Mouse (Mus musculus): ENCODE data around the gene Polr3e. TPM values are rescaled to one million over a fixed set of nuclear protein-coding genes. Genes with fewer than 3 reads are reported as not detected.
"Not testable (repeated sequence)": the region's sequence is repeated elsewhere in the genome, so short reads cannot be mapped to it uniquely, and the experiment has no call there.

Polr3e gene
- polyA plus RNA-seq, 1 experiment from 2014 or later, result 28.3 TPM

- Histone ChIP-seq H3K9ac (ENCODE audit: low read length) (no peak overlapping the region), H3K9me3 (ENCODE audit: control insufficient read depth, low read length) (no peaks in the 10 kb centered on the region), H3K4me1 (replicated peaks; ENCODE audit: control insufficient read depth, insufficient read depth, low read length) (no peaks in the 10 kb centered on the region), H3K36me3 (ENCODE audit: control insufficient read depth, insufficient read depth, low read length) (peaks cover 4% of the 10 kb centered on the region), H3K27me3 (ENCODE audit: control insufficient read depth, insufficient read depth, low read depth, low read length) (no peaks in the 10 kb centered on the region), H3K27ac (ENCODE audit: low read length) (no peak overlapping the region), H3K4me2 (ENCODE audit: low read depth, low read length) (no peak overlapping the region), H3K4me3 (ENCODE audit: low read length) (no peak overlapping the region)
- ATAC-seq (ENCODE audit: low read depth), result no peak
- WGBS, result 73% methylated on average over 4 of the region's 4 CpGs
Observed at GRCm38 (mm10) chr7:120900191-120900590, 17.4 kb upstream of the Polr3e start.

- no peak for ATAC-seq (ENCODE audit: low read depth)
- Histone ChIP-seq H3K27ac (ENCODE audit: low read length) (no peak overlapping the region), H3K4me1 (replicated peaks; ENCODE audit: control insufficient read depth, insufficient read depth, low read length) (no peaks in the 10 kb centered on the region), H3K4me3 (ENCODE audit: low read length) (no peak overlapping the region), H3K9me3 (ENCODE audit: control insufficient read depth, low read length) (no peaks in the 10 kb centered on the region), H3K36me3 (ENCODE audit: control insufficient read depth, insufficient read depth, low read length) (peaks cover 2% of the 10 kb centered on the region; the same call in 1 of the 2 replicates), H3K27me3 (ENCODE audit: control insufficient read depth, insufficient read depth, low read depth, low read length) (no peaks in the 10 kb centered on the region), H3K4me2 (ENCODE audit: low read depth, low read length) (no peak overlapping the region), H3K9ac (ENCODE audit: low read length) (no peak overlapping the region)
- WGBS, result 50% methylated on average over 8 of the region's 8 CpGs
Observed at GRCm38 (mm10) chr7:120901701-120902100, 15.8 kb upstream of the Polr3e start.

- Histone ChIP-seq H3K27me3 (ENCODE audit: control insufficient read depth, insufficient read depth, low read depth, low read length) (no peaks in the 10 kb centered on the region), H3K9me3 (ENCODE audit: control insufficient read depth, low read length) (no peaks in the 10 kb centered on the region), H3K4me2 (ENCODE audit: low read depth, low read length) (no peak overlapping the region), H3K36me3 (ENCODE audit: control insufficient read depth, insufficient read depth, low read length) (no peaks in the 10 kb centered on the region; the same call in 1 of the 2 replicates), H3K9ac (ENCODE audit: low read length) (no peak overlapping the region), H3K4me3 (ENCODE audit: low read length) (no peak overlapping the region), H3K4me1 (replicated peaks; ENCODE audit: control insufficient read depth, insufficient read depth, low read length) (no peaks in the 10 kb centered on the region), H3K27ac (ENCODE audit: low read length) (no peak overlapping the region)
- no peak for ATAC-seq (ENCODE audit: low read depth)
- 52% methylated on average over 3 of the region's 3 CpGs for WGBS
Observed at GRCm38 (mm10) chr7:120902931-120903330, 14.6 kb upstream of the Polr3e start.

- H3K4me2 ChIP-seq (ENCODE audit: low read depth, low read length); H3K9ac ChIP-seq (ENCODE audit: low read length); H3K36me3 ChIP-seq (ENCODE audit: control insufficient read depth, insufficient read depth, low read length); H3K4me3 ChIP-seq (ENCODE audit: low read length); H3K4me1 ChIP-seq (replicated peaks; ENCODE audit: control insufficient read depth, insufficient read depth, low read length); H3K27ac ChIP-seq (ENCODE audit: low read length); ATAC-seq (ENCODE audit: low read depth); H3K9me3 ChIP-seq (ENCODE audit: control insufficient read depth, low read length); H3K27me3 ChIP-seq (ENCODE audit: control insufficient read depth, insufficient read depth, low read depth, low read length): not testable (repeated sequence)
- WGBS, result 67% methylated on average over 3 of the region's 3 CpGs
Observed at GRCm38 (mm10) chr7:120910172-120910571, 7.4 kb upstream of the Polr3e start.

- H3K36me3 ChIP-seq (ENCODE audit: control insufficient read depth, insufficient read depth, low read length); H3K9ac ChIP-seq (ENCODE audit: low read length); H3K4me3 ChIP-seq (ENCODE audit: low read length); H3K4me2 ChIP-seq (ENCODE audit: low read depth, low read length); ATAC-seq (ENCODE audit: low read depth); H3K27ac ChIP-seq (ENCODE audit: low read length); H3K9me3 ChIP-seq (ENCODE audit: control insufficient read depth, low read length); H3K4me1 ChIP-seq (replicated peaks; ENCODE audit: control insufficient read depth, insufficient read depth, low read length); H3K27me3 ChIP-seq (ENCODE audit: control insufficient read depth, insufficient read depth, low read depth, low read length): not testable (repeated sequence)
- 80% methylated on average over 6 of the region's 6 CpGs for WGBS
Observed at GRCm38 (mm10) chr7:120911268-120911667, 6.3 kb upstream of the Polr3e start.

GRCm38 (mm10) chr7:120913332-120913731, 4.2 kb upstream of the Polr3e start:
- 0 out of 2 replicates have a peak, but pooled peaks cover 2% of the 10 kb centered on the region for H3K4me1 ChIP-seq (replicated peaks; ENCODE audit: control insufficient read depth, insufficient read depth, low read length)
- H3K27me3 ChIP-seq (ENCODE audit: control insufficient read depth, insufficient read depth, low read depth, low read length), result no peaks in the 10 kb centered on the region
- no peaks in the 10 kb centered on the region for H3K36me3 ChIP-seq (ENCODE audit: control insufficient read depth, insufficient read depth, low read length)
- ATAC-seq (ENCODE audit: low read depth), result no peak
- 55% methylated on average over 1 of the region's 1 CpGs for WGBS
- H3K9me3 ChIP-seq (ENCODE audit: control insufficient read depth, low read length), result no peaks in the 10 kb centered on the region
- no peak overlapping the region for H3K4me2 ChIP-seq (ENCODE audit: low read depth, low read length)
- no peak overlapping the region for H3K27ac ChIP-seq (ENCODE audit: low read length)
- H3K9ac ChIP-seq (ENCODE audit: low read length), result no peak overlapping the region
- no peak overlapping the region for H3K4me3 ChIP-seq (ENCODE audit: low read length)

- 28% methylated on average over 11 of the region's 11 CpGs for WGBS
- no peak for ATAC-seq (ENCODE audit: low read depth)
- no peak overlapping the region for H3K9ac ChIP-seq (ENCODE audit: low read length)
- no peaks in the 10 kb centered on the region for H3K9me3 ChIP-seq (ENCODE audit: control insufficient read depth, low read length)
- H3K27me3 ChIP-seq (ENCODE audit: control insufficient read depth, insufficient read depth, low read depth, low read length), result no peaks in the 10 kb centered on the region
- H3K36me3 ChIP-seq (ENCODE audit: control insufficient read depth, insufficient read depth, low read length), result no peaks in the 10 kb centered on the region
- H3K27ac ChIP-seq (ENCODE audit: low read length), result no peak overlapping the region
- H3K4me2 ChIP-seq (ENCODE audit: low read depth, low read length), result peak overlapping the region; percentile 27; the same call in 1 of the 2 replicates
- peaks cover 12% of the 10 kb centered on the region for H3K4me1 ChIP-seq (replicated peaks; ENCODE audit: control insufficient read depth, insufficient read depth, low read length)
- no peak overlapping the region for H3K4me3 ChIP-seq (ENCODE audit: low read length)
Observed at GRCm38 (mm10) chr7:120916262-120916875, 1.2 kb upstream of the Polr3e start.

GRCm38 (mm10) chr7:120917279-120917591, 309 bp upstream of the Polr3e start:
- H3K4me2 ChIP-seq (ENCODE audit: low read depth, low read length), result peak overlapping the region; percentile 46
- H3K4me3 ChIP-seq (ENCODE audit: low read length), result peak overlapping the region; percentile 92
- no peak; the same call in 1 of the 2 replicates for ATAC-seq (ENCODE audit: low read depth)
- no peaks in the 10 kb centered on the region for H3K27me3 ChIP-seq (ENCODE audit: control insufficient read depth, insufficient read depth, low read depth, low read length)
- H3K9ac ChIP-seq (ENCODE audit: low read length), result peak overlapping the region; percentile 11; the same call in 1 of the 2 replicates
- 2% methylated on average over 12 of the region's 12 CpGs for WGBS
- peaks cover 12% of the 10 kb centered on the region for H3K4me1 ChIP-seq (replicated peaks; ENCODE audit: control insufficient read depth, insufficient read depth, low read length)
- no peaks in the 10 kb centered on the region for H3K9me3 ChIP-seq (ENCODE audit: control insufficient read depth, low read length)
- H3K36me3 ChIP-seq (ENCODE audit: control insufficient read depth, insufficient read depth, low read length), result no peaks in the 10 kb centered on the region
- no peak overlapping the region for H3K27ac ChIP-seq (ENCODE audit: low read length)

GRCm38 (mm10) chr7:120918526-120918962, 1.0 kb downstream of the Polr3e start:
- H3K4me3 ChIP-seq (ENCODE audit: low read length), result peak overlapping the region; percentile 92
- peaks cover 12% of the 10 kb centered on the region for H3K4me1 ChIP-seq (replicated peaks; ENCODE audit: control insufficient read depth, insufficient read depth, low read length)
- H3K9ac ChIP-seq (ENCODE audit: low read length), result peak overlapping the region; percentile 90
- peak overlapping the region; percentile 82 for H3K27ac ChIP-seq (ENCODE audit: low read length)
- H3K36me3 ChIP-seq (ENCODE audit: control insufficient read depth, insufficient read depth, low read length), result no peaks in the 10 kb centered on the region
- WGBS, result 7% methylated on average over 10 of the region's 10 CpGs
- no peaks in the 10 kb centered on the region for H3K27me3 ChIP-seq (ENCODE audit: control insufficient read depth, insufficient read depth, low read depth, low read length)
- ATAC-seq (ENCODE audit: low read depth), result peak; percentile 43
- no peaks in the 10 kb centered on the region for H3K9me3 ChIP-seq (ENCODE audit: control insufficient read depth, low read length)
- peak overlapping the region; percentile 80 for H3K4me2 ChIP-seq (ENCODE audit: low read depth, low read length)

Measured in lung, embryonic 16.5 days (tissue).